Mouse (Mus musculus) skeletal muscle tissue, adult 2 months (tissue): ENCODE data around the gene Golgb1.

Source experiments
- DNase-seq: peaks from one replicate; pipeline ENCODE4 v3.0.0-alpha.2; 2012; ENCODE audit warnings: low read depth, low spot score

Gene Golgb1

GRCm38 (mm10) chr16:36918505-36918904 is 43.6 kb downstream of the Golgb1 start:
- no peak for DNase-seq

GRCm38 (mm10) chr16:36920410-36920809 is 45.5 kb downstream of the Golgb1 start:
- DNase-seq: no peak

DNA sequence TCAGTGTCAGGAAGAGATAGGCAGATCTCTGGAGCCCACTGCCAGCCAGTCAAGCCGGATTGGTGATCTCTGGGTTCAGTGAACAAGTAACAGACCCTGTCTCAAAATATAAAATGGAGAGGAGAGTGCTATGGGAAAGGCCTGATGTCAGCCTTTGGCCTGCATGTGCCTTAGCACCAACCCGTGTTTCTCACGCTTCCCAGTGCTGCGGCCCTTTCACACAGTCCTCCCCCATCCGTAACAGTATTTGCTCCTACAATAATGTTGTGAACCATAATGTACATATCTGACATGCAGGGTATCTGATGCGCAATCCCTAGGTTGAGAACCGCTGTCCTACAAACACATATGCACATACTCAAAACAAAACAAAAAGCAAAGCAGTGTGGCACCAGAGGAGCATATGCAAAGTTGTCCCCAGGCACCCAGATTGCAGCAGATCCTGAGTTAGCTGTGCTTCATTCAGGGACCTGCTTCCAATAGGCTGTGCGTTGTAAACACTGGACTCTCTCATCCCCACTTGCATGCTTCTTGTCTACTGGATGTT is 46.2 kb downstream of the Golgb1 start:
- DNase-seq: no peak

GRCm38 (mm10) chr16:36921980-36922379 is 47.0 kb downstream of the Golgb1 start:
- no peak for DNase-seq

GRCm38 (mm10) chr16:36924312-36924711 is 49.4 kb downstream of the Golgb1 start:
- DNase-seq: no peak

DNA sequence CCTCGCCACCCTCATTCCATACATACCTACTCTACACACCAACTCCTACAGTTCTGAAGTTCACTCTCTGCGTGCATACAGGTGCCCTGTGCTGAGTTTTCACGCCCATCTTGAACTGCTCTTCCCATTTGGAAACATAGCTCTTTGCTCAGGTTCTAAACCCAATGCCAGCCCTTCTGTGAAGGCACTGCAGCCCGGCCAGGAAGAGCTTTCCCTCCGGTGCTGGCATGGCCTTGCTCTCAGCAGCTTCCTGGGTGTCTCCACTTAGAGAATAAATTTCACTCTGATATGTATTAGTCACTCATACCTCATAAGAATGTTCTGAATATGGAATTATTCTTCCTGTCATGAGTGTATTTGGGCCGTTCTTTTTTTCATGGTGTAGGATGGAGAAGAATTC is 50.4 kb downstream of the Golgb1 start:
- no peak for DNase-seq

- no peak for DNase-seq
Measured at GRCm38 (mm10) chr16:36925797-36926196, 50.9 kb downstream of the Golgb1 start.

DNA sequence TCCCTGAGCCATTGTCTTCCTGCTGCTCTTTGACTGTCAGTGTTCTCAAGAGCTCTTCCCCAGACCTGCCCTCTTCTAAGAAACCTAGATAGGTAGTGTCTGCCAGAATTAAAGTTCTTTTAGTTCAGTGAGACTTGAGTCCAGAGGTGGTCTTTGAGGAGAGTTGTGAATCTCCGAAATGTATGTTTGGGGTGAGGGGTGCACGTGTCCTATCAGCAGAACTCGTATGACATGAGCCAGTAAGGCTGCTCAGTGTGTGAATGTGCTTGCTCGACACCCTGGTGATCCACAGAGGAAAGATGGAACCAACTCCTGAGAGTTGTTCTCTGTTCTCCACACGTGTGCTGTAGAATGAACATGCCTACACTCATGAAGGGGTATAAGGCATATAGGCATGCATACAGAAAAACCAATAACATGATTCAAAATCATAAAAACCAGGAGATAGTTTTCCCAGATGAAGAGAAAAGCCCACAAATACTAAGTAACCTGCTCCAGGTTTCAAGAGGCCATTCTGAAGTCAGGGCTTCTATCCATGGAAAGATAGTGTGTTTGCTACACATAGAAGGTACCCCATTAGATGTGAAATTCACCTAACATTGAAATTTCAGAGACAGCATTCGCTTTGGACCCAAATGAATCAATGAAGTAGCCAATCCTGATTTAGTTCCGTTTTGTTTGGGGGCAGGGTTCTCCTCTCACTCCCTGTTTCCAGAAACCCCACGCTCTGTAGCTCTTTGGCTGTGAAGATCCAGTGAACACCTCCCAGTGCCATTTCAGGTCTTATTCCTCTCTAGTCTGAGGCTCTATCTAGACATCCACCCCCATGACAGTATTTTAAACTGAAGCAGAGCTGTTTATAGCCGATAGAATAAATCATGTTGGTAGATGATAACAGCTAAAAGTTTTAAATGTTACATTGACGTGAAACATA is 51.8 kb downstream of the Golgb1 start:
- DNase-seq: no peak

DNA sequence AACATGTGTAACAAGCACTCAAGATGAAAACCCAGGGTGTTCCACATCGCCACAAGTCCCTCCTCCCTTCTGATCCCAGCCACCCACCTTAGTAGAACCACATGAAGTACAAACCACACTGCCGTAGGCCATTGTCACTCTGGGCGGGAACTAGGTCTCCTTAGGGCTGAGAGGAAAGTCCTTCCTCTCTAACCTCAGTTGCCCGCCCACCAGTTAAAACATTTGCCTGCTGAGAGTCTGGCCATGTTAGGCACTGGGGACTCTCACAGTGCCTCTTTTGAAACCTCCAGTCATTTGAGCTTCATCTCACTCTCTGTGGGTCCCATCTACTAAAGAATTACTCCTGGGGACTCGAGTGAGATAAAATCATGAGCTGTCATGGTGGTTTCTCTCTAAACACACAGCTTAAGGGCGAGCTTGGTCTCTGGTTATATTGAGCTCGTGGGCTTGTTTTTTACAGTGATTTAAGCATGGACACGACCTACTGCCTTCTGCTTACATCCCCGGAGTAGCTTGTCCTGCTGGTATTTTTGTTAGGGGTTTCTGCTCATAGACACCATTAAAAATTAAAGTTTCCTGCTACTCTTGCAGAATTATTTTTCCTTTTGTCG is 52.7 kb downstream of the Golgb1 start:
- DNase-seq: no peak

GRCm38 (mm10) chr16:36928106-36928500 is 53.2 kb downstream of the Golgb1 start:
- DNase-seq: no peak

DNA sequence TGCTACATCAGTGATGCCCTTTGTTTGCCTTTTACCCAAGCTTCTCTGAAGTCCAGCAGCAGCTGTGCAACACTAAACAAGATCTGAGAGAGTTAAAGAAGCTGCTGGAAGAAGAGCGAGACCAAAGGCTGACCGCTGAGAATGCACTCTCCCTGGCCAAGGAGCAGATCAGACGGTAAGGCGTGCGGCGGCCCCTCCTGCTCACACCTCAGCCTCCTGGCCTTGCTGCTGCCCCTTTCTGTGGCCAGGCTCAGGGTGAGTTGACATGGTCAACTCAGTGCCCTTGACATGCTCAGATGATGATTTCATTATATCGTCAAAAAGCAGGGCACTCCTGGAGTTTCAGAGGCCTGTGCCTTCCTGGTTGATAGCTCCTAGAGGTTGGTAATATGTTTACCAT is 54.3 kb downstream of the Golgb1 start:
- no peak for DNase-seq

GRCm38 (mm10) chr16:36930231-36931136 is 55.5 kb downstream of the Golgb1 start:
- DNase-seq: no peak

GRCm38 (mm10) chr16:36931381-36931780 is 56.4 kb downstream of the Golgb1 start:
- DNase-seq: no peak

- no peak for DNase-seq
Measured at GRCm38 (mm10) chr16:36931976-36932375, 57.0 kb downstream of the Golgb1 start.

DNA sequence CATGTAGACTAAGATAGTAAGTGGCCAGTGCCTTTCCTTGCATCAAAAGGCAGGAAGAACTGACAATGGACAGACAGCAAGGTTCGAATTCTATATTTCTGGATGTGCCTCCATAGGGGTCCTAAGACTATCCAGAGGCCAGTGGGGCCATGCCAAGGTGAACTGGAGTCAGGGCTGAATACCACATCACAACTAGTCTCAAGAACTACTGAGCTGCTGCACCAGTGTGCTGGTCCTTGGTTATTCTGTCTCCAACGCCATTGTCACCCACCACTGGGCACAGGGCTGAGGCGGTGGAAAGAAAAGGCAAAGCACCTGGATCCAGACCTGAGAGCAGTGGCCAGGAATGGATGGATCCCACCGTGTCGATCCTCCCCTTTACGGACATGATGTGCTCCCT is 57.6 kb downstream of the Golgb1 start:
- DNase-seq: no peak

DNA sequence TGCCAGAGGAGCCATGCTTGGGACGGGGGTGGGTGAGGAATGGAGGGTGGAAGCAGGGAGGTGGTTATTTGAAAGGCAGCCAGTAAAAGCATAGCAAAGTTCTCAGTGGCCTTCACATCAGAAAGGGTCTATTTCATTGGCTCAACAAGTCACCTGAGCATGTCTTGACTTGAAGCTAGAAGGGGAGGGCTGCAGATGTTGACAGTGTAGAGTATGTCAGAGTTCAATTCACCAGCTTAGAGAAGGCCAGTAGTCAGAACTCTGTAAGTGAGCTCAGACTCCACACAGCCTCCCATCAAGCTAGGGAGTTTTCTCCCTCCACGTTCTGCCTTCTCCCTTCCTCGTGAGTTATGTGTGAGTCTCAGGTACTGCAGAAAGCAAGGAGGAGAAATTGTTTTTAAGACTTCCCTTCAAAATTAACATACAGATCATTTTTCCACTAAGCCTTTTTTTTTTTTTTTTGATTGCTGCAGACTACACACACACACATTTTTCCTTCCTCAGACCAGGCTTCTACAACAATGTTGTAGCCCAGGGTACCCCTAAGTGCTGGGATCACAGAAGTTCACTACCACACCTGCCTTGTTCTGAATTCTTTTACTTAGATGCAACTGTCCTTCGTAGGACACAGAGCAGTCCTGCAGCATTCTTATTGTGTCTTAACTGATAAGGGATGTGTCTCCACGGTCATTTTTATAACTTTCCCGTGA is 59.3 kb downstream of the Golgb1 start:
- peak; percentile 30 for DNase-seq

DNA sequence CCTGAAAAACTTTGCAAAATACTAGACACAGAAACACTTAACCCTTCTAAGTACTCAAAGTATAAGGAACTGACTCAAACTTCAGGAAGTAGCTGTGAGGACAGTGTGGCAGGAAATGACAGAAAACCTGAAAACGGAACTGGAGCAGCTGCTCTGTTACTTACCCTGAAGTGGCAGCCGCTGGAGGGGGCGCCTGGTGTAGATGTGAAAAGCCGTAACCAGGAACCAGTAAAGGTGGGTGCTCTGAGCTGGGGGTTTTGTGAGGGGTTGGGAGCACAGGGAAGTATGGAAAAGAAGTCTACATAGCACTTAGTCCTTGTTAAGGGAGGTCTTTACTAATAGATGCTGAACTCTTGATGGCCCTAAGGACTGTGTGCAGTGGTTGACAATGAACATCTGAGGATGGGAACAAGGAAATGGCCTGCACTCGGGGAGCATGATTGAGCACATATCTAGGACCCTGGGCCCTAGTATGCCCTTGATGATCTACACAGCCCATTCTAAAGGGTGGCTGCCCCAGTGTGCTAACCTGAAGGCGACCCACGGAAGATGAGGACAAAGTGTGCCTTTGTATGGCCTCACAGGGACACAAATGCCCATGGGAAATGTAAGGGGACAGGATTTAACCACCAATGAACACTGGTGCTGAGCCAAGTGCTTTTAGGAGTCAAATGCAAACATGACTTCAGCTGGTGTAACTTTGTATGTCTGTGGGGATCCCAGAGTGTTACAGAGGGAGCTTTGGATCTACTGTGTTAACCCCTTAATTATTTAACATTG is 60.1 kb downstream of the Golgb1 start, which contains the start of gene Hcls1:
TSS of gene Hcls1 (plus strand) at position 143 of the 780 bp plus-strand sequence.
- no peak for DNase-seq

DNA sequence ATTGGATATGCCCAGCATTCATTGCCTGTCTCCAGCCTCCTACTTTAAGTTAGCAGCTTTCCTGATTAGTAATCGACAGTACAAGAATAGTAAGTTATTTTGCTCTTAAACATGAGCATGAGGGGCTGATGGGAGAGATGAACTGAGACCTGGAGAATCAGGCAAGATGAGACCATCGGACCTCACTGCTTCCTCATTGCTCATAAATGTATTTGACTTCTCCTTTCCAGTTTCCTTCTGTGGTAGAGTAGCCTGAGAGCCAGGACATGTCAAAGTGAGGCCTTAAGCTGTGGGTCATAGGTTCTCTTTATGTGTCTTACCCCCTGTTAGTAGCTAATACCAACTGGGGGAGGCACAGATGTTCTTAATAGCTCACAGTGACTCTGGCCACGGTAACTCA is 60.9 kb downstream of the Golgb1 start:
- DNase-seq: no peak

DNA sequence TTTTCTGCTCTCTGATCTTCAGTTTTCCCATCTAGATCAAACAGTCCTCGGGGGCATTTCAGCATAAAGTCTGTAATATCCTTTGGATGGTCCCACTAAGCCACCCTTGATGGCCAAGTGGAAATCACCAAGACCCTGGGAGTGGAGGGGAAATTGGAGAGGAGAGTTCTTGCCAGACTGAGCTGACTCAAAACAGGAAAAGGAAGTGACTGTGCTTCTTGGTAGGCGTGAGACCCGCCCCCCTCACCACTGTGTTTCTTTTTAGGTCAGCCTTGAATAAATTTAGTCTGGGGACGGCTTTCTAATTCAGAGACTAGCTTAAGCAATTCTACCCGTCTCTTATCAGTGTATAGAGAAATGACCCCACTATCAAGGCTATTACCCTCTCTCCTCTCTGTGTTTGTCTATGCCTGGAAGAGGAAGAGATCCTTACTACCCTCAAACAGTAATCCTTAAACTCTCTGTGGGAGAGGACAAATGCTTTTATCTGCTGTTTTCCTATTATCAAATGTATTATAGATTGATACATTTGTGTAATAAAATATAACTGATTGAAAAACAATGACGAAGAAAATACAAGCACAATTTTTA is 66.3 kb downstream of the Golgb1 start:
- DNase-seq: no peak

DNA sequence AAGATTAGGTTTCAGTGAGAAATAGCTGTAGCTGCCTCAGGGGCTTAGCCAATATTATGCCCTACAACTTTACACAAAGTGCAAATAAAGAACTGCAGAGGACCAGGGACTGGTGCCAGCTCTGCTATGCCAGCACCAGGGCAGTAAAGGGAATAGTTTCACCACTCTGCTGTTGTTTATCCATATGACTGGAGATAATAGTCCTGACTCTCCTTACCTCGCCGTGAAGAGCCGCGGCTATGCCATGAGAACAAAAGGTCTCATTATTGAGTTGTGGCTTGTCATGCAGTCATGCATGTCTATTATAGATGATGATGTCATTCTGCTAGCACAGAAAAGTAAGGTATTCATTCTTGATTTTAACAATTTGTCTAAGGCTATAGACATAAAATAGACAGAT is 67.0 kb downstream of the Golgb1 start:
- no peak for DNase-seq
